Mouse (Mus musculus) cerebral cortex, adult 2 months (tissue): Measurements from ENCODE around the gene Gm14180.

Experiments used
- WGBS: fragments of 180-500 bp; shearing (Covaris S2); methylation state at CpG from one replicate; pipeline ENCODE4 v1.1.7; 2018; 5-methylcytosine and 5-hydroxymethylcytosine counted together

Gene Gm14180

GRCm38 (mm10) chr11:99734190-99734589 is at the start of gene Gm14180:
Gm14180 (minus strand) TSS chr11:99734290.
- 64% methylated on average over 2 of the region's 2 CpGs for WGBS

GRCm38 (mm10) chr11:99780604-99781003 is 46.5 kb upstream of the Gm14180 start, which contains the start of gene Krtap4-8:
Krtap4-8 (minus strand) TSS chr11:99780704.
- 95% methylated on average over 2 of the region's 2 CpGs for WGBS

GRCm38 (mm10) chr11:99778401-99778800 is 44.3 kb upstream of the Gm14180 start:
- WGBS, result 68% methylated on average over 7 of the region's 7 CpGs

GRCm38 (mm10) chr11:99772813-99773212 is 38.7 kb upstream of the Gm14180 start, which contains the start of gene Gm11595:
Gm11595 (minus strand) TSS chr11:99772913.

GRCm38 (mm10) chr11:99768410-99768809 is 34.3 kb upstream of the Gm14180 start:
- WGBS, result 78% methylated on average over 2 of the region's 2 CpGs

GRCm38 (mm10) chr11:99758877-99759276 is 24.8 kb upstream of the Gm14180 start:
- WGBS, result 95% methylated on average over 1 of the region's 1 CpGs

GRCm38 (mm10) chr11:99743985-99744384 is 9.9 kb upstream of the Gm14180 start:
- 80% methylated on average over 3 of the region's 3 CpGs for WGBS

- 68% methylated on average over 2 of the region's 2 CpGs for WGBS
Observed at GRCm38 (mm10) chr11:99724061-99724460, 10.0 kb downstream of the Gm14180 start.

GRCm38 (mm10) chr11:99718759-99719158 is 15.3 kb downstream of the Gm14180 start:
- WGBS, result 100% methylated on average over 1 of the region's 1 CpGs

DNA sequence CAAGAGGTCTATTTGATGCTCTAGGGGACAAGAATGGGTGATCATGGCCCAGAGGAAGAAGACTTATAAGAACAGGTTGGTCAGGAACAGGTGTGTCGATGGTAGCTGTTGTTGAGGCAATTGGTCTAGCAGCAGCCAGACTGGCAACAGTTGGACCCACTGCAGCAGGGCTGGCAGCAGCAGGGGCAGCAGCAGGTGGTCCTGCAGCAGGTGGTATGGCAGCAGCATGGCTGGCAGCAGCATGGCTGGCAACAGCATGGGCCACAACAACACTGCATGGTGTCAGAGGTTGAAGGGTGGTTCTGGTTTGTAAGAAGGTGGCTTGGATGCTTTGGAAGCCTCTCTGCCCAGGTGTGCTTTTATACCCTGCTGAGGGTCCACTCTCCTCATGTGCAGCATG is 43.6 kb downstream of the Gm14180 start, which contains the start of gene Gm14190:
Gene Gm14190 (minus strand): TSS at position 278 of the 400 bp plus-strand sequence.
- 90% methylated on average over 1 of the region's 1 CpGs for WGBS

DNA sequence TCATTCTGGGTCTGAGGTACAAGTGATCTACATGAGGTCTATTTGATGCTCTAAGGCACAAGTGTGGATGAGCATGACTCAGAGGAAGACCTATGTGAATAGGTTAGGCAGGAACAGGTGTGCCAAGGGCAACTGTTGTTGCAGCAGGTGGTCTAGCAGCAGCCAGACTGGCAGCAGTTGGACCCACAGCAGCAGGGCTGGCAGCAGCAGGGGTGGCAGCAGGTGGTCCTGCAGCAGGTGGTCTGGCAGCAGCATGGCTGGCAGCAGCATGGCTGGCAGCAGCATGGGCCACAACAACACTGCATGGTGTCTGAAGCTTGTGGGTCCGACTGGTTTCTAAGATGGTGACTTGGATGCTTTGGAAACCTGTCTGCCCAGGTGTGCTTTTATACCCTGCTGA is 48.9 kb downstream of the Gm14180 start:
- 89% methylated on average over 1 of the region's 1 CpGs for WGBS
